ENCODE assay signal across 26 mouse cellular contexts in genomic region chr6:55087355-55087754, GRCm38 (mm10). TPM values are rescaled to one million over a fixed set of nuclear protein-coding genes. Genes with fewer than 3 reads are reported as not detected.
DNase-seq lines count a peak whose midpoint lies in the region; ATAC-seq and TF ChIP-seq lines count a peak whose summit lies in the region.
"Had no signal": no experiment of that assay in that cellular context is flagged by ENCODE, and none has a peak within 500 bp of the region (broad histone marks: within the 10 kb centered on the region; RNA-seq: fewer than 3 reads in every experiment).

No protein-coding gene starts in this region.

- no peak overlapping the region for H3K9ac ChIP-seq in hindbrain, embryonic 16.5 days (ENCODE audit: low read depth, low read length)
- no peak overlapping the region for H3K9ac ChIP-seq in hindbrain, embryonic 14.5 days
- no peak overlapping the region for H3K9ac ChIP-seq in midbrain, embryonic 14.5 days (replicated peaks; ENCODE audit: low read length)
- no peak overlapping the region for H3K9ac ChIP-seq in midbrain, postnatal 0 days (replicated peaks; ENCODE audit: low read length, poor library complexity, severe bottlenecking)
- H3K9ac ChIP-seq: forebrain, embryonic 13.5 days; heart, embryonic 15.5 days; hindbrain, embryonic 13.5 days had no signal

- ATAC-seq in hindbrain, embryonic 16.5 days: 0 out of 2 replicates have a peak, but pooled peaks have one; percentile 14
- no peak for ATAC-seq in hindbrain, embryonic 14.5 days (ENCODE audit: low FRiP score)
- no peak for ATAC-seq in midbrain, embryonic 14.5 days (ENCODE audit: low FRiP score, low TSS enrichment)
- ATAC-seq in midbrain, postnatal 0 days (ENCODE audit: low FRiP score): no peak
- ATAC-seq: CD4-positive, CD25-positive, alpha-beta regulatory T cell, adult 4 months; forebrain, embryonic 13.5 days; forebrain, embryonic 16.5 days had no signal

- WGBS in hindbrain, embryonic 16.5 days: 63% methylated on average over 4 of the region's 4 CpGs
- 59% methylated on average over 4 of the region's 4 CpGs for WGBS in hindbrain, embryonic 14.5 days
- WGBS in midbrain, embryonic 14.5 days: 47% methylated on average over 4 of the region's 4 CpGs
- WGBS in midbrain, postnatal 0 days: 37% methylated on average over 4 of the region's 4 CpGs

- H3K4me3 ChIP-seq in hindbrain, embryonic 16.5 days (ENCODE audit: low read length): no peak overlapping the region
- no peak overlapping the region for H3K4me3 ChIP-seq in hindbrain, embryonic 14.5 days (replicated peaks; ENCODE audit: low read length)
- no peak overlapping the region for H3K4me3 ChIP-seq in midbrain, embryonic 14.5 days (replicated peaks; ENCODE audit: low read depth, low read length)
- no peak overlapping the region for H3K4me3 ChIP-seq in midbrain, postnatal 0 days (ENCODE audit: low read depth, low read length)
- H3K4me3 ChIP-seq: forebrain, embryonic 10.5 days; forebrain, embryonic 13.5 days; heart, embryonic 15.5 days; hindbrain, embryonic 10.5 days; hindbrain, embryonic 13.5 days had no signal

- no peak for DNase-seq in hindbrain, embryonic 14.5 days (ENCODE audit: low spot score)
- DNase-seq in midbrain, embryonic 14.5 days: peak; percentile 11
- no peak for DNase-seq in midbrain, postnatal 0 days (ENCODE audit: low spot score)
- peak; percentile 47 for DNase-seq in retina, embryonic 14.5 days (ENCODE audit: low spot score)
- no peak for DNase-seq in urinary bladder, postnatal 4 days (ENCODE audit: low spot score in 2 of 2)
- DNase-seq: adrenal gland, adult 2 months; adrenal gland, postnatal 14 days; cerebellum, adult 11-12 months; cerebellum, adult 8-10 months; cerebellum, postnatal 10 days; cerebellum, postnatal 36 days; gastrocnemius, postnatal 10 days; gastrocnemius, postnatal 36 days; heart, postnatal 10 days; heart, postnatal 36 days had no signal

- H3K27me3 ChIP-seq in hindbrain, embryonic 16.5 days (replicated peaks; ENCODE audit: control insufficient read depth, insufficient read depth, low read length): no peaks in the 10 kb centered on the region
- no peaks in the 10 kb centered on the region for H3K27me3 ChIP-seq in hindbrain, embryonic 14.5 days (ENCODE audit: control insufficient read depth, insufficient read depth, low read length)
- no peaks in the 10 kb centered on the region for H3K27me3 ChIP-seq in midbrain, embryonic 14.5 days (ENCODE audit: control insufficient read depth, insufficient read depth, low read length)
- no peaks in the 10 kb centered on the region for H3K27me3 ChIP-seq in midbrain, postnatal 0 days (ENCODE audit: insufficient read depth, low read length)
- H3K27me3 ChIP-seq: forebrain, embryonic 13.5 days; heart, embryonic 15.5 days had no signal

- no peaks in the 10 kb centered on the region for H3K9me3 ChIP-seq in hindbrain, embryonic 16.5 days (ENCODE audit: control insufficient read depth, low read length)
- H3K9me3 ChIP-seq in hindbrain, embryonic 14.5 days (ENCODE audit: control insufficient read depth, low read length): no peaks in the 10 kb centered on the region
- no peaks in the 10 kb centered on the region for H3K9me3 ChIP-seq in midbrain, embryonic 14.5 days (ENCODE audit: control insufficient read depth, low read length)
- no peaks in the 10 kb centered on the region for H3K9me3 ChIP-seq in midbrain, postnatal 0 days (ENCODE audit: low read length)
- H3K9me3 ChIP-seq: forebrain, embryonic 10.5 days; forebrain, embryonic 13.5 days; heart, embryonic 15.5 days; hindbrain, embryonic 10.5 days; hindbrain, embryonic 13.5 days had no signal

- H3K4me2 ChIP-seq in hindbrain, embryonic 16.5 days (ENCODE audit: low read length): no peak overlapping the region
- no peak overlapping the region for H3K4me2 ChIP-seq in hindbrain, embryonic 14.5 days (replicated peaks)
- H3K4me2 ChIP-seq in midbrain, embryonic 14.5 days (ENCODE audit: low read length): no peak overlapping the region
- H3K4me2 ChIP-seq in midbrain, postnatal 0 days (ENCODE audit: low read depth, low read length, poor library complexity, severe bottlenecking): no peak overlapping the region
- H3K4me2 ChIP-seq: forebrain, embryonic 13.5 days; heart, embryonic 11.5 days; heart, embryonic 15.5 days; hindbrain, embryonic 13.5 days had no signal

- no peak for TF ChIP-seq CTCF in midbrain, postnatal 0 days (IDR thresholded peaks at IDR 0.05)

- H3K27ac ChIP-seq in hindbrain, embryonic 16.5 days (ENCODE audit: low read depth, low read length): no peak overlapping the region
- H3K27ac ChIP-seq in hindbrain, embryonic 14.5 days: no peak overlapping the region
- H3K27ac ChIP-seq in midbrain, embryonic 14.5 days (replicated peaks; ENCODE audit: low read depth, low read length): no peak overlapping the region
- no peak overlapping the region for H3K27ac ChIP-seq in midbrain, postnatal 0 days (ENCODE audit: low read depth, low read length)
- H3K27ac ChIP-seq: forebrain, embryonic 10.5 days; forebrain, embryonic 13.5 days; heart, embryonic 15.5 days; hindbrain, embryonic 10.5 days; hindbrain, embryonic 13.5 days had no signal

- H3K4me1 ChIP-seq in hindbrain, embryonic 16.5 days (ENCODE audit: control insufficient read depth, insufficient read depth, low read depth, low read length): no peaks in the 10 kb centered on the region
- H3K4me1 ChIP-seq in hindbrain, embryonic 14.5 days (replicated peaks; ENCODE audit: control insufficient read depth, insufficient read depth, low read length): no peaks in the 10 kb centered on the region
- no peaks in the 10 kb centered on the region for H3K4me1 ChIP-seq in midbrain, embryonic 14.5 days (ENCODE audit: control insufficient read depth, insufficient read depth, low read length)
- H3K4me1 ChIP-seq in midbrain, postnatal 0 days (ENCODE audit: insufficient read depth, low read length): no peaks in the 10 kb centered on the region
- H3K4me1 ChIP-seq: heart, embryonic 15.5 days; hindbrain, embryonic 13.5 days had no signal

- no peaks in the 10 kb centered on the region for H3K36me3 ChIP-seq in hindbrain, embryonic 16.5 days (ENCODE audit: control insufficient read depth, insufficient read depth, low read length)
- no peaks in the 10 kb centered on the region for H3K36me3 ChIP-seq in hindbrain, embryonic 14.5 days (replicated peaks; ENCODE audit: control insufficient read depth, insufficient read depth)
- no peaks in the 10 kb centered on the region for H3K36me3 ChIP-seq in midbrain, embryonic 14.5 days (ENCODE audit: control insufficient read depth, insufficient read depth, low read length)
- H3K36me3 ChIP-seq in midbrain, postnatal 0 days (ENCODE audit: insufficient read depth, low read length): no peaks in the 10 kb centered on the region
- H3K36me3 ChIP-seq: forebrain, embryonic 10.5 days; heart, embryonic 15.5 days; hindbrain, embryonic 10.5 days; hindbrain, embryonic 13.5 days had no signal

RNA-seq across cellular contexts. Expression of gene Crhr2, which starts 45.5 kb away (rescaled TPM):
- 1.4 and 1.7 TPM in 2 replicates for polyA plus RNA-seq in hindbrain, embryonic 16.5 days (2015; fragmentation: Nextera tagmentation; extraction: Ambion mirVana)
- 0.95 and 1.3 TPM in 2 replicates for polyA plus RNA-seq in hindbrain, embryonic 14.5 days (2014; fragmentation: Nextera tagmentation; extraction: Ambion mirVana)
- 1.1 and 1.2 TPM in 2 replicates for polyA plus RNA-seq in midbrain, embryonic 14.5 days (2014; fragmentation: Nextera tagmentation; extraction: Ambion mirVana)
- 1.8 and 3.0 TPM in 2 replicates for total RNA-seq in midbrain, postnatal 0 days (2014; rRNA removed)
- 2.0 TPM in 2 replicates for polyA plus RNA-seq in midbrain, postnatal 0 days (2015; fragmentation: Nextera tagmentation; extraction: Ambion mirVana)
- total RNA-seq: adrenal gland, adult 2 months; adrenal gland, postnatal 14 days; granulocyte monocyte progenitor cell, adult 5-6 weeks; MEL had no signal
- polyA plus RNA-seq: CD4-positive, CD25-positive, alpha-beta regulatory T cell, adult 4 months had no signal

RNA-seq across cellular contexts. Expression of gene Gars, which starts 49.5 kb away (rescaled TPM):
- 209 and 213 TPM in 2 replicates for polyA plus RNA-seq in hindbrain, embryonic 16.5 days (2015; fragmentation: Nextera tagmentation; extraction: Ambion mirVana)
- polyA plus RNA-seq in hindbrain, embryonic 14.5 days (2014; fragmentation: Nextera tagmentation; extraction: Ambion mirVana): 205 and 221 TPM in 2 replicates
- 175 and 221 TPM in 2 replicates for polyA plus RNA-seq in midbrain, embryonic 14.5 days (2014; fragmentation: Nextera tagmentation; extraction: Ambion mirVana)
- 136 and 160 TPM in 2 replicates for total RNA-seq in midbrain, postnatal 0 days (2014; rRNA removed)
- 202 and 203 TPM in 2 replicates for polyA plus RNA-seq in midbrain, postnatal 0 days (2015; fragmentation: Nextera tagmentation; extraction: Ambion mirVana)

Comparison
In these comparisons a context has a peak if more than half of its experiments do, and no peak if none do; other contexts are left out.
1. DNase-seq: peak in midbrain, embryonic 14.5 days (single experiment) and retina, embryonic 14.5 days (single experiment); none in hindbrain, embryonic 14.5 days (single experiment), midbrain, postnatal 0 days (single experiment) and urinary bladder, postnatal 4 days (0 of 2).